Comparison of ENCODE assay signal across 10 mouse cellular contexts in the genomic region with DNA sequence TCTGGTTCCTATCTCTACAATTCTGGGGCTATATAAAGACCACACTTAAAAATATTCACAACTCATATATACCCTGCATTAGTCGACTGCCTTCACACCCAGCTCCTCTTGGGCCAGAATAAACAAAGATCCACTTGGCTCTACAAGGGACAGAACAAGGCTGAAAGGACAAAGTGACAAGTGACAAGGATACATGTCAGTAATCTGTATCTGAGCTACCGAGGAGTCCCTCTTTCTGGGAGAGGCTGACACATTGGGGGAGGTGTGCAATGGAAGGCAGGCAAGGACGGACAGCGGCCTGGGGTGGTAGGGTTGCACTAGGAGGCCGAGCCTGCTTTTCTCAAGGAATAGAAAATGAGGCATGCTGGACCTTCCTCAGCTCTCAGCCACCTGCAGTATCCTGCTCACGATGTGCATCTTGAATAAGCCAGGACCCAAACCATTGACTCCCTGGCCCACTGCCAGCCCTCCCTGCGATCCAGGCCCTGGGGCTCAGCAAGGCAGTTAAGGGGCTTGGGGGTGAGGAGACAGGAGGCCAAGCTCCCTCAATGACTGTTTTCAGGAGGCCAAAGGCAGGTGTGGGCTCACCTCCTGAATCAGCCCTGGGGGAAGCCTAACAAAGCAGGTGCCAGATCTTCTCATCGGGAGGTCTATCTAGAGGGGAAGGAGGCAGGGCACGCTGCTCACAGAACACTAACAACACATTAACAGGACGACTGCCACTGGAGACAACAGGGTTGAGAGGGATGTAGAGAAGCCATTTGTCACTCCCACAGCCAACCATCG.
DNase-seq lines count a peak whose midpoint lies in the region; ATAC-seq and TF ChIP-seq lines count a peak whose summit lies in the region.
"Had no signal": no experiment of that assay in that cellular context is flagged by ENCODE, and none has a peak within 500 bp of the region (broad histone marks: within the 10 kb centered on the region; RNA-seq: fewer than 3 reads in every experiment).

No protein-coding gene starts in this region.

- H3K4me3 ChIP-seq in kidney, embryonic 16.5 days (ENCODE audit: low read length), result no peak overlapping the region
- H3K4me3 ChIP-seq in forebrain, embryonic 14.5 days (ENCODE audit: low read depth, low read length), result no peak overlapping the region
- no peak overlapping the region for H3K4me3 ChIP-seq in midbrain, embryonic 11.5 days (ENCODE audit: low read depth, low read length)
- H3K4me3 ChIP-seq in intestine, embryonic 15.5 days (replicated peaks), result no peak overlapping the region
- H3K4me3 ChIP-seq in gastrocnemius, adult 2 months, result no peak overlapping the region

- peak; percentile 64 to 69 for DNase-seq in cerebellum, postnatal 14 days
- no peak for DNase-seq in cerebellum, adult 8-10 months
- DNase-seq in kidney, postnatal 25 days, result peak; percentile 49 to 61
- peak; percentile 46 for DNase-seq in forebrain, embryonic 14.5 days (ENCODE audit: low spot score)
- DNase-seq in midbrain, embryonic 11.5 days (ENCODE audit: low spot score, missing footprints), result peak; percentile 85
- no peak for DNase-seq in gastrocnemius, adult 2 months
- DNase-seq: adrenal gland, postnatal 10 days had no signal

- ATAC-seq in kidney, embryonic 16.5 days (ENCODE audit: low FRiP score, low TSS enrichment), result no peak
- peak; percentile 51 for ATAC-seq in forebrain, embryonic 14.5 days
- ATAC-seq in midbrain, embryonic 11.5 days (ENCODE audit: low FRiP score), result no peak
- no peak for ATAC-seq in intestine, embryonic 15.5 days

- no peak overlapping the region for H3K27ac ChIP-seq in kidney, embryonic 16.5 days (ENCODE audit: low read length)
- 0 out of 2 replicates have a peak overlapping the region, but pooled peaks have one; percentile 6 for H3K27ac ChIP-seq in forebrain, embryonic 14.5 days (ENCODE audit: low read depth, low read length)
- no peak overlapping the region for H3K27ac ChIP-seq in midbrain, embryonic 11.5 days (ENCODE audit: low read depth, low read length)
- no peak overlapping the region for H3K27ac ChIP-seq in intestine, embryonic 15.5 days
- H3K27ac ChIP-seq in gastrocnemius, adult 2 months, result no peak overlapping the region
- H3K27ac ChIP-seq: macrophage had no signal

- TF ChIP-seq CTCF in gastrocnemius, adult 2 months (IDR thresholded peaks at IDR 0.05), result no peak

- H3K27me3 ChIP-seq in kidney, embryonic 16.5 days (ENCODE audit: insufficient read depth, low read length), result no peaks in the 10 kb centered on the region
- no peaks in the 10 kb centered on the region for H3K27me3 ChIP-seq in forebrain, embryonic 14.5 days (replicated peaks; ENCODE audit: control insufficient read depth, insufficient read depth, low read length)
- H3K27me3 ChIP-seq in midbrain, embryonic 11.5 days (ENCODE audit: control insufficient read depth, insufficient read depth, low read length), result no peaks in the 10 kb centered on the region
- no peaks in the 10 kb centered on the region for H3K27me3 ChIP-seq in intestine, embryonic 15.5 days (replicated peaks)

- H3K4me1 ChIP-seq in kidney, embryonic 16.5 days (ENCODE audit: insufficient read depth, low read length), result peaks cover 27% of the 10 kb centered on the region
- peaks cover 19% of the 10 kb centered on the region for H3K4me1 ChIP-seq in forebrain, embryonic 14.5 days (ENCODE audit: control insufficient read depth, insufficient read depth, low read length)
- 0 out of 2 replicates have a peak, but pooled peaks cover 7% of the 10 kb centered on the region for H3K4me1 ChIP-seq in midbrain, embryonic 11.5 days (ENCODE audit: control insufficient read depth, insufficient read depth, low read length)
- H3K4me1 ChIP-seq in intestine, embryonic 15.5 days (replicated peaks), result peaks cover 30% of the 10 kb centered on the region

- H3K9me3 ChIP-seq in kidney, embryonic 16.5 days (ENCODE audit: low read length), result no peaks in the 10 kb centered on the region
- H3K9me3 ChIP-seq in forebrain, embryonic 14.5 days (replicated peaks; ENCODE audit: control insufficient read depth, low read length), result no peaks in the 10 kb centered on the region
- no peaks in the 10 kb centered on the region for H3K9me3 ChIP-seq in midbrain, embryonic 11.5 days (ENCODE audit: control insufficient read depth, low read length)
- H3K9me3 ChIP-seq in intestine, embryonic 15.5 days, result no peaks in the 10 kb centered on the region

- no peaks in the 10 kb centered on the region for H3K36me3 ChIP-seq in kidney, embryonic 16.5 days (ENCODE audit: insufficient read depth, low read length)
- no peaks in the 10 kb centered on the region for H3K36me3 ChIP-seq in forebrain, embryonic 14.5 days (ENCODE audit: control insufficient read depth, insufficient read depth, low read length)
- no peaks in the 10 kb centered on the region for H3K36me3 ChIP-seq in midbrain, embryonic 11.5 days (ENCODE audit: control insufficient read depth, insufficient read depth, low read length)
- no peaks in the 10 kb centered on the region for H3K36me3 ChIP-seq in intestine, embryonic 15.5 days

- no peak overlapping the region for H3K4me2 ChIP-seq in kidney, embryonic 16.5 days (replicated peaks; ENCODE audit: low read depth, low read length)
- no peak overlapping the region for H3K4me2 ChIP-seq in forebrain, embryonic 14.5 days (ENCODE audit: low read length)
- no peak overlapping the region for H3K4me2 ChIP-seq in midbrain, embryonic 11.5 days
- H3K4me2 ChIP-seq in intestine, embryonic 15.5 days (replicated peaks), result no peak overlapping the region

- 25% methylated on average over 11 of the region's 11 CpGs for WGBS in kidney, embryonic 16.5 days
- 24% methylated on average over 11 of the region's 11 CpGs for WGBS in forebrain, embryonic 14.5 days
- 40% methylated on average over 11 of the region's 11 CpGs for WGBS in midbrain, embryonic 11.5 days
- 42% methylated on average over 11 of the region's 11 CpGs for WGBS in intestine, embryonic 15.5 days

- no peak overlapping the region for H3K9ac ChIP-seq in kidney, embryonic 16.5 days (replicated peaks; ENCODE audit: low read length)
- no peak overlapping the region for H3K9ac ChIP-seq in forebrain, embryonic 14.5 days (ENCODE audit: low read length)
- H3K9ac ChIP-seq in midbrain, embryonic 11.5 days (ENCODE audit: low read length), result no peak overlapping the region
- H3K9ac ChIP-seq in intestine, embryonic 15.5 days, result no peak overlapping the region

- intact Hi-C loops in gastrocnemius, adult 2 months (cut with DNase I), result no loop called here

Comparison
In these comparisons a context has a peak if more than half of its experiments do, and no peak if none do; other contexts are left out.
1. DNase-seq: peak in cerebellum, postnatal 14 days (2 of 2), kidney, postnatal 25 days (2 of 2), forebrain, embryonic 14.5 days (single experiment) and midbrain, embryonic 11.5 days (single experiment); none in cerebellum, adult 8-10 months (single experiment) and gastrocnemius, adult 2 months (single experiment).